Mouse (Mus musculus) right cerebral cortex, postnatal 25 days (tissue): ENCODE data around the gene Srrm3.

ENCODE experiments used
- DNase-seq: peaks from one replicate; pipeline ENCODE4 v3.0.0; 2022

The Srrm3 gene

GRCm38 (mm10) chr5:135873753-135874152 is 67.1 kb downstream of the Srrm3 start:
- no peak for DNase-seq

GRCm38 (mm10) chr5:135877180-135877579 is 70.5 kb downstream of the Srrm3 start:
- DNase-seq: peak; percentile 45

DNA sequence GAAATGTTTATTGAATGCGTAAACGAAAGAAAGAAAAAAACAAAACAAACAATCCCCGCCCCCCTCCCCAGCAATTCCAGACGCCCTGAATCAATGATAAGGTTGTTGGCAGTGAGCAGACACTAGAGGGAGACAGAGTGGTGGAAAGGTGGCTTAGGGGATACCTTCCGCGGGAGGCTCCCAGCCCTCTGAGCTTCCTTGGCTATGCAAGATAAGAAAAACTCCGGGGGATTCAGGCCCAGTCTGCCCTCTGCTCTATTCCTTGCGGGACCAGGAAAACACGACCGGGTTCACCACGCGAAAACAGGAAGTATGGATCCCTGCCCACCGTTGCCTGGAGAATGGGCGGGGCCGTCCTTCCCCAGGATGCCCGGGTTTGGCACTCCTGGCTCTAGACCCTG is 71.1 kb downstream of the Srrm3 start:
- no peak for DNase-seq

GRCm38 (mm10) chr5:135879449-135880158 is 72.9 kb downstream of the Srrm3 start:
- no peak for DNase-seq

DNA sequence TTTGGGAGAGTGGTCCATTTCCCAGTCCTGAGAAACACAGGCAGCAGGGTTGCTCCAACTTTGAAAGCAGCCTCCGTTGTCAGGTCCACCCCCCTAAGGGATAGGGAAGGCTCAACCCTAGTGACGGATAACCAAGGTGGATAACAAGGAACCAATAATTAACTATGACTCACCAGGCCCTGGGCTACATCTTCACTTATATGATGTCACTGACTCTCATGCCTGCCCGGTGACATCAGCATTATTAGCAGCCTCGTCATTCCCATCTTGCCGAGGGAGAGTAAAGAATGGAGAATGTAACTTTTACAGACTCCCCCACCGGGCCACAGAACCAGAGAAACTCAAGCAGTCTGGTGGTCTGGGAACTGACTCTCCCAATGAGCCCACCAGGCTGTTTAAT is 78.0 kb downstream of the Srrm3 start:
- no peak for DNase-seq

GRCm38 (mm10) chr5:135887675-135888102 is 81.0 kb downstream of the Srrm3 start, which contains the start of gene Hspb1:
TSS of gene Hspb1 (plus strand) at chr5:135887919.
- no peak for DNase-seq

DNA sequence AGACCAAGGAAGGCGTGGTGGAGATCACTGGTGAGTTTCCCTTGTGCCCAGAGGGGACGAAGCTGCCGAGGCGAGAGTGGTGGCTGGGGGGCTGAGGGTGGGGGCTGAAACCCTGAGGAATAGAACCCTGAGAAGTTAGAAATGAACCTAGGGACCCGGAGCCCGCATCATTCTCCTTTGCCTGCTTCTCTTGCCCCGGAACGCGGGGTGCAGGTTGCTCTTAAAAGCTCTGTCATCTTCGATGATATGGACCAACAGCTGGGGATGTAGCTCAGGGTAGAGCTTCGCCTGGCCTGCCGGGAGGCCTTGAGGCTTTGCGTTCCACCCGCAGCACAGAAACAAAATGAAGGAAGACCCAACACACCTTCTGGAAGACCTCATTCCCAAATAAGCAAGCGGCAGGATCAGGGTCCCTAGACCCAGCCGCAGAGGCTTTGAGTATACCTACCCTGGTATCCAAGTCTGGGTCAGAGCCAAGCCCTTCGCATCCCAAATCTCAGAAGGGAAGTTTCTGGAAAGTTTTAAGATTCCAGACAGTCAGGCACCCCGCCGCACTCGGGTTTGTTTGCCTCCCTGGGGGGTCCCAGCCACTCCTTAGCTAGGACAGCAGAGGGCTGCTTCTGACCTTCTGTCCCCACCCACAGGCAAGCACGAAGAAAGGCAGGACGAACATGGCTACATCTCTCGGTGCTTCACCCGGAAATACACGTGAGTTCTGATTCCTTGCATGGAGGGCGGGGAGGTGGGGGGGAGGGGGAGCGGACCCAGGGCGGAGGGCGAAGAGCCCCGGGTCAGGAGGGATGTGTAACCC is 81.9 kb downstream of the Srrm3 start:
- no peak for DNase-seq

DNA sequence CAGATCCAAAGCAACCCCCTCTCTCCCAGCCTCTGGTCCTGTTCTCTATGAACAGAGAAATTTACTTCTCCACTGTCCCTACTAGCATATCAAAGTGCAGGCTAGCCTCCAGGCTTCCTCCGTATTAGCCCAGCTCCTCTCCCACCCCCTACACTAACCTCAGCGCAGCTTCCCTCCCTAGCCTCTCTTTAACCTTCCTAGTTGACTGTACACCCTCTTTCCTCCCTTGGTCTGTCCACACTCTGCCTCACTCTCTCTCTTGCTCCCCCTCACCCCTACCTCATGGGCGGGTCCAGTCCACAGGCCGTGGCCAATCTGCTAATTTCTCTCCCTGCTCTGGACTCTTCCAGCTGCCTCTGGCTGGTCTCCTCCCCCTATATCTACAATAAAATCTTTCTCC is 83.6 kb downstream of the Srrm3 start:
- no peak for DNase-seq

DNA sequence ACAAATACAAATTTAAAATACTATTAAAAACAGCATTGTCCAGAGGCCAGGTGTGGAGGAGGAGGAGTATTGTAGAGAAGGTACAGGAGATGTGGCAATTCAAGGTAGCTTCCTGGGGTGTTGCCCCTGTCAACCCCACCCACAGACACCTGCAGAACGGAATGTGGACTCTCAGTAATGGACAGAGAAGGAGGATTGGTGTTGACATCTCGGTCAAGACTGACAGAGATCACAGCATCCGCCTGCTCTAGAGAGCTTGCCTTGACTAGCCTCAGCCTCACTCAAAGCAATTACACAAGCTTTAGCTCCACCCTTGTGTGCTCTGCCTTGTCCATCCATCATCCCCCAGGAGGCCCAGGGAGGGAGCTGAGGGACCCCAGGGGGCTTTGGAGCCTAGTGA is 84.2 kb downstream of the Srrm3 start:
- DNase-seq: no peak

- no peak for DNase-seq
These were observed 86.1 kb downstream of the Srrm3 start for GRCm38 (mm10) chr5:135892589-135893351.

DNA sequence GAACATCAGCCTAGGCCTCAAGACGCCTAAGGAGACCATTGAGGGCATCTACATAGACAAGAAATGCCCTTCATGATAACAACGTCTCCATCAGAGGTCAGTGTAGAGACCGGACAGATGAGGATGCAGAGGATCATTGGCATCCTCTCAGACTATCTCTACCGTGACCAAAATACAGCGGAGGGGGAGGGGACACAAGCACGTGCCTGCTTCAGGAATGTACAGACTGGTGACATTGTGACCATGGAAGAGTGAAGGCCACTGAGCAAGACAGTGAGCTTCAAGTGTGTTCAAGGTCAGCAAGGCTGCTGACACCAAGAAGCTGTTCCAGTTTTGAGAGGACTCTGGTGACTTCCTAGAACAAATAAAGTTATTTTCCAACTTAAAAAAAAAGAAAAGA is 88.3 kb downstream of the Srrm3 start:
- no peak for DNase-seq

DNA sequence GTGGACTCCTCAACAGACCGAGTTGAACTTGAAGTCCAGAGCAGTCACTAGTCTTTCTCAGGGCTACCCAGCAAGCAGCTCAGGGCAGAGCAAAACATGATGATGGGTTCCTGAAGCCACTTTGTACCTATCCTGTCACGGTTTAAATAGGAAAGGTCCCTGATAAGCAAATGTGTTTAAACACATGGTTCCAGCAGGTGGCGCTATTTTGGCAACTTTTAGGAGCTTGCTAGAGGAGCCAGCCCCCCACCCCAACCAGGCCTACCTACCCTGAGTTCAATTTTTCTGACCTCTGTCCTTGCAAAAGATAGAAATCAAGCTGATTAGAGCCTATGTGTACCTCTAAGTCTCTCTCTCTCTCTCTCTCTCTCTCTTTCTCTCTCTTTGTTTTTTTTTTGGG is 91.3 kb downstream of the Srrm3 start:
- DNase-seq: no peak

GRCm38 (mm10) chr5:135898995-135899394 is 92.3 kb downstream of the Srrm3 start:
- DNase-seq: no peak

- DNase-seq: no peak
These were observed 93.1 kb downstream of the Srrm3 start for GRCm38 (mm10) chr5:135899833-135900232.

DNA sequence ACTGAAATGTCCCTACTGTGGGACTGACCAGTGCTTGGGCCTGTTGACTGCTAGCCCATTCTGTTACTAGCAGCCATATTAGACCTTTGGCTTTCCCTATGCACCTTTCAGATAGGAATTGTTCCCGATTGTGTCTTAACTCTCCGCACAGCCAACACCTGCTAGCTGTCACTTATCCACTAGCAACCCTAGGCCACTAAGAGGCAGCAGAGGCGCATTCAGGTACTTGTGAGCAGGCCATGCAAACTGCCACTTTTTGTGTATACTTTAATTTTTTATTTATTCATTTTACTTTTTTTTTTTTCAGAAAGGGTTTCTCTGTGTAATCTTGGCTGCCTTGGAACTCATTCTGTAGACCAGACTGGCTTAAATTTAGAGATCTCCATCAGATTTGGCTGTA is 94.0 kb downstream of the Srrm3 start:
- DNase-seq: no peak

- DNase-seq: no peak
These were observed 94.8 kb downstream of the Srrm3 start for GRCm38 (mm10) chr5:135901354-135902095.

DNA sequence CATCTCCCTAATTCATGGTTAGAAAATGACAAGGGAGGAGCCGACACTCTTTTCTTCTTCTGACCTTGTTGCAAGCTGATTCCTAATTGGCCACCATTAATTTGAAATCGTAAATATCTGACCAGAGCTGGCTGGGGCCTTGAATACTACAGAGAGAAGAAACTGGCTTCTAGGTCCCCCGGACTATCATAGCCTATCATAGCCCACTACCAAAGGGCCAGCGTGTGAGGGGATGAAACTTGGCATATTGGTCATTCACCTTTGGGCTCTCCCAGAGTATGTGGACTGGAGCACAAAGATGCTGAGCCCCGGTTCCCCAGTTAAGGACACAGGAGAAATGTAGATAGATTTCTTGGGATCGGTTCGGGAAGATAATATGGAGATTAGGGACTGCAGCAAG is 96.4 kb downstream of the Srrm3 start:
- no peak for DNase-seq

DNA sequence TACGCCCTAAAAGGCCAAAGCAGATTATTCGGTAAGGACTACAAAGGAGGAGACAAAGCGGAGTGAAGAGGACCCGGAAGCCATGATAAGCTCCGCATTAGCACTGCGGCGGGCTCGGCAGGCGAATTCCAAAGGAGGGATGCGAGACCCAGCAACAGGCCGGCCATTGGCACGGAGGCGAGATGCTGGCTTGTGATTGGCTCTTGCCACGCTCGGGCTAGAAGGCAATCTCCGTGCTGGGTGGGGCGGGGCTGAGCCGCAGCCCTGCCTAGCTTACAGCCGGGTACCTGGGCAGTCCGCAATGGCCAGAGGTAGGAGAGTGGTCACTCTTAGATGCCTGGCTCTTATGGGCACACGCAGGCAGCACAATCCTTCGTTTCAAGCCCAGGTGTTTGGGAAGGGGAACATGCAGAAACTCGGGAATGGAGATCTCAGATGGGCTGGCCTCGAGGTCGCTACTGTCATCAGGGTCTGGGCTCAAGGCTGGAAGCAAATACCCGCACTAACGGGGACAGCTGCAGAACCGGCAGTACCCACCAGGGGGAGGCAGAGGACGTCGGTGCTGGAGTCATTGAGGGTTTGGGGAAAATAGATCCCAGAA is 97.0 kb downstream of the Srrm3 start:
- DNase-seq: peak; percentile 92

DNA sequence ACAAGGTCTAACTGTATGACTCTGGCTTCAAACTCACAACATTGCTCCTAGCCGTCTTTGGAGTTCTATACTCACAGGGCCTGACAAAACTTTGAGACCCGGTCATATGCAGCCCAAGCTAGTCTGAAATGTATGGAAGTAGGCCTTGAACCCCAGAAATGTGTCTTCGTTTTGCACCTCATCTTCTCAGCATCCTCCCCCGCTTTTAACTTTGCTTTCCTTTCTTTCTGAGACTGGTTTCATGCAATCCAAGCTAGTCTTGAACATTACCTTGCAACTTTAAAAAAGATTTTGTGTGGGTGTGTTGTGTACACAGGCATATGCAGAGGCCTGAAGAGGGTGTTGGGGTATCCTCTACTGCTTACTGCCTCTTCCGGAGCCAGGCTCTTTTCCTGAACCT is 97.6 kb downstream of the Srrm3 start:
- no peak for DNase-seq

- no peak for DNase-seq
These were observed 98.9 kb downstream of the Srrm3 start for GRCm38 (mm10) chr5:135905320-135906225.

- no peak for DNase-seq
These were observed 100.2 kb downstream of the Srrm3 start for GRCm38 (mm10) chr5:135906846-135907245.
